Mouse (Mus musculus) MEL (cell line): ENCODE data around the gene Coro2b. TPM values are rescaled to one million over a fixed set of nuclear protein-coding genes. Genes with fewer than 3 reads are reported as not detected.
A peak's percentile ranks its signal among the peaks of the same experiment; 100 is the strongest.

Experiments
- DNase-seq: peaks from one replicate; pipeline ENCODE4 v3.0.0; 2011; ENCODE audit warnings: low read depth, low spot score
- H3K27ac ChIP-seq: 2 replicates; pipeline ENCODE4 v1.5.1; 2012; ENCODE audit warnings: low read depth, mild to moderate bottlenecking, control low read depth, low read length, moderate library complexity; ENCODE audit not compliant: control insufficient read depth
- H3K27me3 ChIP-seq, 2 experiments: fragments of 150-350 bp in 1 of 2; sonication (generic) in 1 of 2; 2 replicates each; pipeline ENCODE4 v1.6.1; 2012; ENCODE audit warnings: low read length in 2 of 2, mild to moderate bottlenecking in 2 of 2, improper control_type of control experiment in 1 of 2, moderate library complexity in 1 of 2; ENCODE audit not compliant: insufficient read depth in 2 of 2, control insufficient read depth in 1 of 2
- H3K36me3 ChIP-seq, 2 experiments: 2 replicates each; pipeline ENCODE4 v1.6.1; 2012 to 2014; ENCODE audit warnings: low read length in 2 of 2, improper control_type of control experiment in 1 of 2, inconsistent platforms in 1 of 2, mild to moderate bottlenecking in 1 of 2; ENCODE audit not compliant: insufficient read depth in 2 of 2, control insufficient read depth in 1 of 2
- H3K4me1 ChIP-seq, 2 experiments: fragments of 150-350 bp in 1 of 2; sonication (generic) in 1 of 2; 2 replicates each; pipeline ENCODE4 v1.6.1; 2012; ENCODE audit warnings: low read length in 2 of 2, improper control_type of control experiment in 1 of 2, mild to moderate bottlenecking in 1 of 2; ENCODE audit not compliant: insufficient read depth in 2 of 2, control insufficient read depth in 1 of 2
- H3K4me3 ChIP-seq, 2 experiments: fragments of 150-350 bp in 1 of 2; sonication (generic) in 1 of 2; 2 replicates each; pipeline ENCODE4 v1.5.1; 2012; ENCODE audit warnings: low read depth in 2 of 2, low read length in 2 of 2, mild to moderate bottlenecking in 2 of 2, moderate library complexity in 2 of 2, control low read depth in 1 of 2, improper control_type of control experiment in 1 of 2; ENCODE audit not compliant: control insufficient read depth in 1 of 2, insufficient read depth in 1 of 2
- H3K79me2 ChIP-seq: 2 replicates; pipeline ENCODE4 v1.6.1; 2012; ENCODE audit warnings: mild to moderate bottlenecking, low read length, moderate library complexity; ENCODE audit not compliant: control insufficient read depth, poor library complexity, insufficient read depth
- H3K9ac ChIP-seq: 2 replicates; pipeline ENCODE4 v1.6.1; 2012; ENCODE audit warnings: low read depth, mild to moderate bottlenecking, control low read depth, low read length, moderate library complexity; ENCODE audit not compliant: control insufficient read depth, poor library complexity, severe bottlenecking
- H3K9me3 ChIP-seq: fragments of 150-350 bp; sonication (generic); replicated peaks from 2 replicates; pipeline ENCODE4 v1.6.1; 2012; ENCODE audit warnings: mild to moderate bottlenecking, low read length, improper control_type of control experiment, moderate library complexity; ENCODE audit not compliant: insufficient read depth
- BHLHE40 ChIP-seq: IDR thresholded peaks from 2 replicates; pipeline ENCODE4 v1.6.1; 2012; ENCODE audit warnings: low read depth, mild to moderate bottlenecking, inconsistent platforms, low read length, improper control_type of control experiment, borderline replicate concordance
- CHD1 ChIP-seq: IDR thresholded peaks from 2 replicates; pipeline ENCODE4 v1.6.1; 2012; ENCODE audit warnings: low read depth, mild to moderate bottlenecking, inconsistent platforms, low read length, improper control_type of control experiment
- ELF1 ChIP-seq: IDR thresholded peaks from 2 replicates; pipeline ENCODE4 v1.6.1; 2014; ENCODE audit warnings: low read depth, mild to moderate bottlenecking, inconsistent platforms, low read length, improper control_type of control experiment, moderate library complexity
- EP300 ChIP-seq, 2 experiments: IDR thresholded peaks; 2 replicates each; pipeline ENCODE4 v1.6.1; 2011; ENCODE audit warnings: improper control_type of control experiment in 2 of 2, low read length in 2 of 2, low read depth in 1 of 2, mild to moderate bottlenecking in 1 of 2
- ETS1 ChIP-seq: IDR thresholded peaks from 2 replicates; pipeline ENCODE4 v1.6.1; 2012; ENCODE audit warnings: low read depth, mild to moderate bottlenecking, inconsistent platforms, low read length, improper control_type of control experiment, moderate library complexity
- GABPA ChIP-seq: IDR thresholded peaks from 2 replicates; pipeline ENCODE4 v1.6.1; 2012; ENCODE audit warnings: low read depth, mild to moderate bottlenecking, inconsistent platforms, low read length, improper control_type of control experiment, moderate library complexity
- JUND ChIP-seq: IDR thresholded peaks from 2 replicates; pipeline ENCODE4 v1.6.1; 2011; ENCODE audit warnings: low read depth, mild to moderate bottlenecking, improper control_type of control experiment, low read length
- KAT2A ChIP-seq: conservative IDR thresholded peaks from 2 replicates; pipeline ENCODE4 v1.6.1; 2012; ENCODE audit warnings: low read depth, low read length, improper control_type of control experiment, inconsistent platforms
- MAFK ChIP-seq: IDR thresholded peaks from 2 replicates; pipeline ENCODE4 v1.6.1; 2011; ENCODE audit warnings: low read depth, mild to moderate bottlenecking, low read length, improper control_type of control experiment, borderline replicate concordance
- MAZ ChIP-seq: IDR thresholded peaks from 2 replicates; pipeline ENCODE4 v1.6.1; 2012; ENCODE audit warnings: low read depth, mild to moderate bottlenecking, inconsistent platforms, low read length, improper control_type of control experiment
- MEF2A ChIP-seq: IDR thresholded peaks from 2 replicates; pipeline ENCODE4 v1.6.1; 2014; ENCODE audit warnings: low read depth, mild to moderate bottlenecking, inconsistent platforms, low read length, improper control_type of control experiment; ENCODE audit not compliant: poor library complexity, insufficient replicate concordance, severe bottlenecking; ENCODE audit errors: extremely low read depth
- MXI1 ChIP-seq: IDR thresholded peaks from 2 replicates; pipeline ENCODE4 v1.6.1; 2011; ENCODE audit warnings: mild to moderate bottlenecking, low read depth, low read length, improper control_type of control experiment
- MYB ChIP-seq: IDR thresholded peaks from 2 replicates; pipeline ENCODE4 v1.6.1; 2011; ENCODE audit warnings: mild to moderate bottlenecking, low read depth, low read length, improper control_type of control experiment
- POLR2A ChIP-seq, 2 experiments: IDR thresholded peaks; 2 replicates each; pipeline ENCODE4 v1.6.1; 2011 to 2012; ENCODE audit warnings: low read length in 2 of 2, mild to moderate bottlenecking in 2 of 2, control low read depth in 1 of 2, improper control_type of control experiment in 1 of 2, low read depth in 1 of 2, moderate library complexity in 1 of 2; ENCODE audit not compliant: control insufficient read depth in 1 of 2, insufficient read depth in 1 of 2, poor library complexity in 1 of 2
- POLR2AphosphoS2 ChIP-seq: IDR thresholded peaks from 2 replicates; pipeline ENCODE4 v1.6.1; 2011; ENCODE audit warnings: low read length, improper control_type of control experiment
- POLR2AphosphoS5 ChIP-seq: IDR thresholded peaks from 2 replicates; pipeline ENCODE4 v1.6.1; 2012; ENCODE audit warnings: low read depth, borderline replicate concordance, mild to moderate bottlenecking, inconsistent platforms, low read length, moderate library complexity, mixed read lengths
- RAD21 ChIP-seq: IDR thresholded peaks from 2 replicates; pipeline ENCODE4 v1.6.1; 2011; ENCODE audit warnings: mild to moderate bottlenecking, low read depth, low read length, improper control_type of control experiment
- RCOR1 ChIP-seq: IDR thresholded peaks from 2 replicates; pipeline ENCODE4 v1.6.1; 2012; ENCODE audit warnings: low read depth, mild to moderate bottlenecking, inconsistent platforms, low read length, improper control_type of control experiment
- SIN3A ChIP-seq: IDR thresholded peaks from 2 replicates; pipeline ENCODE4 v1.6.1; 2012; ENCODE audit warnings: low read length, improper control_type of control experiment, inconsistent platforms
- SMC3 ChIP-seq: IDR thresholded peaks from 2 replicates; pipeline ENCODE4 v1.6.1; 2011; ENCODE audit warnings: low read depth, low read length, improper control_type of control experiment
- TAL1 ChIP-seq: IDR thresholded peaks from 2 replicates; pipeline ENCODE4 v1.6.1; 2012; ENCODE audit warnings: mild to moderate bottlenecking, inconsistent platforms, low read length, moderate library complexity, mixed read lengths
- TBP ChIP-seq: IDR thresholded peaks from 2 replicates; pipeline ENCODE4 v1.8.0; 2011; ENCODE audit warnings: low read depth, low read length, improper control_type of control experiment
- UBTF ChIP-seq: IDR thresholded peaks from 2 replicates; pipeline ENCODE4 v1.6.1; 2012; ENCODE audit warnings: low read depth, mild to moderate bottlenecking, inconsistent platforms, low read length, improper control_type of control experiment, moderate library complexity, borderline replicate concordance; ENCODE audit not compliant: insufficient read depth
- USF1 ChIP-seq: IDR thresholded peaks from 2 replicates; pipeline ENCODE4 v1.6.1; 2014; ENCODE audit warnings: low read depth, mild to moderate bottlenecking, inconsistent platforms, low read length, improper control_type of control experiment, moderate library complexity
- USF2 ChIP-seq, 2 experiments: IDR thresholded peaks; 2 replicates each; pipeline ENCODE4 v1.6.1; 2011 to 2012; ENCODE audit warnings: improper control_type of control experiment in 2 of 2, low read length in 2 of 2, borderline replicate concordance in 1 of 2, inconsistent platforms in 1 of 2, low read depth in 1 of 2, mild to moderate bottlenecking in 1 of 2; ENCODE audit not compliant: insufficient read depth in 1 of 2
- ZC3H11A ChIP-seq: IDR thresholded peaks from 2 replicates; pipeline ENCODE4 v1.6.1; 2012; ENCODE audit warnings: low read depth, mild to moderate bottlenecking, inconsistent platforms, low read length, improper control_type of control experiment
- ZKSCAN1 ChIP-seq: IDR thresholded peaks from 2 replicates; pipeline ENCODE4 v1.6.1; 2012; ENCODE audit warnings: low read depth, mild to moderate bottlenecking, inconsistent platforms, low read length, improper control_type of control experiment, moderate library complexity
- ZMIZ1 ChIP-seq: IDR thresholded peaks from 2 replicates; pipeline ENCODE4 v1.6.1; 2012; ENCODE audit warnings: low read depth, mild to moderate bottlenecking, inconsistent platforms, low read length, improper control_type of control experiment, moderate library complexity
- ZNF384 ChIP-seq: IDR thresholded peaks from 2 replicates; pipeline ENCODE4 v1.6.1; 2012; ENCODE audit warnings: low read depth, mild to moderate bottlenecking, inconsistent platforms, low read length, improper control_type of control experiment
- polyA plus RNA-seq, 2 experiments: library from polyadenylated mRNA; stranded (reverse) in 1 of 2; unstranded in 1 of 2; fragments of >175 nt in 1 of 2; fragments of >200 nt in 1 of 2; gene quantifications; 2 replicates each; pipeline versions ENCODE4 v1.2.1 to v1.2.4; 2012; ENCODE audit warnings: low replicate concordance in 2 of 2, low read depth in 1 of 2; ENCODE audit not compliant: insufficient read length in 2 of 2, insufficient read depth in 1 of 2, missing spikeins in 1 of 2
- total RNA-seq: library from RNA; depleted of rRNA; stranded (reverse); fragments of 300-350 nt; gene quantifications from 2 replicates; pipeline ENCODE4 v1.2.3, GENCODE M21; 2012

Gene Coro2b
- total and polyA plus RNA-seq, 3 experiments, result not detected

DNA sequence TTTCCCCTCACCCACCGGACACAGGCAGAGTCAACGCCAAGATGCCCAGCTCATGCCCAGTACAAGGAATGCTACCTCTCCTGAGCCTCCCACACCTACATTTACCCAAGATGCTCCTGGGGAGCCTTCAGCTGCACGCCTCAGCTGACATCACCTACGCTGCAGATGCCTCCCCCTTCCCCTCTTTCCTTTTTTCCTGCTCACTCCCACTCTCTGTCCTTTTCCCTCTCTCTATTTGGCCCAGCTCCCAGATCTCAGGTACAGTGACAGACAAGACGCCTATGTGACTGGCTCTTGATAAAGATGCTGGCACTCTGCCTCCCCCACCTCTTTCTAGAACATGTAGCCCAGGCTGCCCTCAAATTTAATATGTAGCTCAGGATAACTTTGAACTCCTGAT lies 45.2 kb downstream of the Coro2b start:
- Histone ChIP-seq H3K9me3 (no peaks in the 10 kb centered on the region), H3K4me1 (peaks cover 0 to 6% of the 10 kb centered on the region in 2 experiments; a peak in 1 of 4 replicates), H3K79me2 (no peaks in the 10 kb centered on the region), H3K4me3 (no peak overlapping the region), H3K27me3 (peaks cover 1 to 2% of the 10 kb centered on the region in 2 experiments; a peak in 1 of 4 replicates), H3K9ac (no peak overlapping the region)
- DNase-seq, result no peak
- TF ChIP-seq POLR2A (IDR thresholded peaks at IDR 0.05; ENCODE audit: control insufficient read depth in 1 of 2, insufficient read depth in 1 of 2, low read depth in 1 of 2, low read length in 2 of 2, poor library complexity in 1 of 2) (no peak), ZNF384 (no peak), ZC3H11A (no peak), ZMIZ1 (no peak), TBP (no peak), MYB (no peak), RAD21 (no peak), ELF1 (no peak), RCOR1 (no peak), SIN3A (no peak), ETS1 (no peak), UBTF (no peak), MAZ (no peak), EP300 (IDR thresholded peaks at IDR 0.05; ENCODE audit: low read depth in 1 of 2, low read length in 2 of 2) (no peak), ZKSCAN1 (no peak), TAL1 (no peak), MEF2A (no peak)
- TF ChIP-seq, all 39 proteins: peak for 0
- H3K36me3 ChIP-seq, result peaks cover 0 to 3% of the 10 kb centered on the region in 2 experiments; a peak in 1 of 4 replicates
- no peak overlapping the region for H3K27ac ChIP-seq

DNA sequence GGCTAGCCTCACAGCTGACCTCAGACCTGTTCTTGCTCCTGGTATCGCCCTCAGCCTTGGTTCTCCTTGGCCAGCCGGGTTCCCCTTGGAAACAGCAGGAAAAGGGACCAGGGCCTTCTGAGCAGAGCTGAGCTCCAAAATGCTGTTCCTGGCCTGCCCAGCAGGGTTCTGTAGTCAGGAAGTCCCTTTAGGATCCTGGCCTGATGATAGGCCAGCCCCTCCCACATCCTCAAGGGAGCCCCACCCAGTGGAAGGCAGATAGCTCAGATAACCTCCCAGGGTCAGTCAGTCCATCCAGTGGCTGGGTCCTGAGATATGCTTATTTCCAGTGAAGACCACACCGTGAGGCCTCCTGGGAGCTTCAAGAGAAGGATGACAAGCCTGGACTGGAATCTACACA lies 45.7 kb downstream of the Coro2b start:
- Histone ChIP-seq H3K27me3 (peaks cover 1 to 2% of the 10 kb centered on the region in 2 experiments; a peak in 1 of 4 replicates), H3K9me3 (no peaks in the 10 kb centered on the region), H3K4me1 (peaks cover 0 to 6% of the 10 kb centered on the region in 2 experiments; a peak in 1 of 4 replicates), H3K9ac (no peak overlapping the region), H3K79me2 (no peaks in the 10 kb centered on the region), H3K27ac (no peak overlapping the region), H3K36me3 (peaks cover 0 to 3% of the 10 kb centered on the region in 2 experiments; a peak in 1 of 4 replicates), H3K4me3 (no peak overlapping the region)
- DNase-seq, result peak; percentile 41
- TF ChIP-seq GABPA (no peak), ETS1 (no peak), POLR2AphosphoS5 (no peak), SMC3 (no peak), USF2 (IDR thresholded peaks at IDR 0.05; ENCODE audit: borderline replicate concordance in 1 of 2, insufficient read depth in 1 of 2, low read depth in 1 of 2, low read length in 2 of 2) (no peak), CHD1 (no peak), TAL1 (no peak), POLR2AphosphoS2 (no peak), RAD21 (no peak), MAFK (no peak), TBP (no peak), MXI1 (no peak), KAT2A (no peak), JUND (no peak), USF1 (no peak), ZKSCAN1 (no peak), BHLHE40 (no peak), MAZ (no peak), EP300 (IDR thresholded peaks at IDR 0.05; ENCODE audit: low read depth in 1 of 2, low read length in 2 of 2) (no peak)
